Mouse (Mus musculus) brain, embryonic 14.5 days (tissue): ENCODE results near the gene Usp46.

Experiments used
- CTCF ChIP-seq: fragments of 200-500 bp; IDR thresholded peaks from 2 replicates; pipeline ENCODE4 v1.5.1; 2012; ENCODE audit warnings: inconsistent platforms, mild to moderate bottlenecking, moderate library complexity, borderline replicate concordance; ENCODE audit not compliant: insufficient read depth, insufficient read length; ENCODE audit errors: extremely low read depth
- POLR2A ChIP-seq: fragments of 200-500 bp; IDR thresholded peaks from 2 replicates; pipeline ENCODE4 v1.6.1; 2012; ENCODE audit warnings: mild to moderate bottlenecking, inconsistent platforms, borderline replicate concordance; ENCODE audit not compliant: poor library complexity, insufficient read depth, insufficient read length, severe bottlenecking; ENCODE audit errors: extremely low read depth

DNA sequence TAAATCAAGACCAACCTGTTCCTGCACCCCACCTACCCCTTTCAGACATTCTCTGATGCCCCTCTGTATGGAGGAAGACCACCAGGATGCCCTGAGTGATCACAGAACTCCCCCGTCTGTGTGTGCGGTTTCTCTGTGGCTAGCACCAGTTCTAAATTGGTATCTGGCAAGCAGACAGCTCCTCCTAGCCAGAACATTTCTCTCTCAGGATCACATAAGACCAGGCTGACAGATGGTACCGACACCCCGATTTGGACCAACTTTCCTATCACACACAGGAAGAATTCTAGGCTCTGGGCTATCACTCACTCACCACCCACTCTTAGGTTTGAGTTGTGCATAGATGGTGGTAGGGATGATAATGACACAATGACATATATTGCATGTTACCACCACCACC, 113.2 kb downstream of the Usp46 start:
- no peak for TF ChIP-seq POLR2A
- no peak for TF ChIP-seq CTCF
